Mouse (Mus musculus): Measurements from ENCODE around the gene Slc9a3r2. TPM values are rescaled to one million over a fixed set of nuclear protein-coding genes. Genes with fewer than 3 reads are reported as not detected.

The Slc9a3r2 gene
- polyA plus RNA-seq, 1 experiment from 2014 or later = not detected

GRCm38 (mm10) chr17:24603961-24604360 is 46.2 kb downstream of the Slc9a3r2 start:
- H3K36me3 ChIP-seq (ENCODE audit: inconsistent target) = peaks cover 64% of the 10 kb centered on the region
- H3K4me3 ChIP-seq (ENCODE audit: inconsistent target) = no peak overlapping the region
- 59% methylated on average over 8 of the region's 8 CpGs for WGBS (ENCODE audit: missing documents)
- no peaks in the 10 kb centered on the region for H3K79me2 ChIP-seq (ENCODE audit: inconsistent target)
- no peak overlapping the region for H3K27ac ChIP-seq

GRCm38 (mm10) chr17:24600502-24600901 is 49.6 kb downstream of the Slc9a3r2 start:
- no peak overlapping the region for H3K4me3 ChIP-seq (ENCODE audit: inconsistent target)
- H3K79me2 ChIP-seq (ENCODE audit: inconsistent target) = no peaks in the 10 kb centered on the region
- H3K36me3 ChIP-seq (ENCODE audit: inconsistent target) = peaks cover 70% of the 10 kb centered on the region
- H3K27ac ChIP-seq = no peak overlapping the region
- WGBS (ENCODE audit: missing documents) = 100% methylated on average over 4 of the region's 4 CpGs

DNA sequence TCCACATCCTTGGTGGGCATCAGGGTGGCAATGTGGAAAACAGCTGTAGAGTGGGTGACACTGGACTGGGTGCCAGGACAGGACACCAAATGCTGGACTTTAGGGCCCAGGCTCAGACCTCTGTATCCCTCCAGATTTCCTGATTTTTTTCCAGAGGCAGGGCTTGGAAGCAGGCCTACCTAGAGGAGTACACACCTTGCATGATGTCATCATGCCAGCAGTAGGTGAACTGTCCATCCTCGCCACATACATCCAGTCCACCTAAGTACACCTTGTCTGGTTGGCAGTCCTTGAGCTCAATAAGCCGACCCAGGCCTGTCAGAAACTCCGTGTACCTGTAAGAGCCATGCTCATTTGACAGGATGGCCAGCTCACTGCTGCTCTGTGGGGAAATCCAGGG is 52.1 kb downstream of the Slc9a3r2 start:
- Histone ChIP-seq H3K4me3 (ENCODE audit: inconsistent target) (no peak overlapping the region), H3K27ac (no peak overlapping the region), H3K36me3 (ENCODE audit: inconsistent target) (peaks cover 79% of the 10 kb centered on the region), H3K79me2 (ENCODE audit: inconsistent target) (no peaks in the 10 kb centered on the region)
- WGBS (ENCODE audit: missing documents) = 97% methylated on average over 3 of the region's 3 CpGs

DNA sequence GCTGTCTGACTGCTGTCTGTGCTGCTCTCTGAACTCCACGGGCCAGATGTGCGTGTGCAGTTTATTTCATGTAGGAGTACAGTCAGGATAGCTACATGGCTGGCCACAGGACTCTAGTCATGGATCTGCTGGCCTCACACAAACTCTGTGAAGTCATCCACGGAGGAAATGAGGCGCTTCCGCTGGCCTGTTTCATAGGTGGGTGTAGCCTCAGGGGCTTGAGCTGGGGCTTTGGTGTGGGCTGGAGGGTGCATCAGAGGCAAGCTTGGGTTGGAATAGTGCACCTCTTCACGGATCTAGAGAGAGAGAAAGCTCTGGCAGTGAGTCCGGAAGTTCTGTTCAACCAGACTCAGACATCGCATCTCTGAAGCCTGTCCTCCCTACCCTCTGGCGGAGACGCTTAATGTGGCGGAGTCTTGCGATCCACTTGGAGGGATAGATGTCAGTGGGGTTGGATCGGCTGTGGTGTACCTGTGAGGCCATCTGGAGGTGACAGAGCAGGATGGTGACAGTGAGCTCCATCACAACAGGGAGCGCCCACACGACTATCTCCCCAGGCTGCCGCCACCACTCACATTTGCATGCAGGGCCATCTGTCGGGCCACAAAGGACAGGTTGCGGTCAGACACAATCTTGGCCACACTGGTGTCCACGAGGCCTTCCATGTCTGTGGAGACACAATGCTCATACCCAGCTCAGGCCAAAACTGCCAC is 53.5 kb downstream of the Slc9a3r2 start:
- Histone ChIP-seq H3K36me3 (ENCODE audit: inconsistent target) (peaks cover 82% of the 10 kb centered on the region), H3K27ac (no peak overlapping the region), H3K79me2 (ENCODE audit: inconsistent target) (no peaks in the 10 kb centered on the region), H3K4me3 (ENCODE audit: inconsistent target) (no peak overlapping the region)
- 91% methylated on average over 19 of the region's 19 CpGs for WGBS (ENCODE audit: missing documents)

DNA sequence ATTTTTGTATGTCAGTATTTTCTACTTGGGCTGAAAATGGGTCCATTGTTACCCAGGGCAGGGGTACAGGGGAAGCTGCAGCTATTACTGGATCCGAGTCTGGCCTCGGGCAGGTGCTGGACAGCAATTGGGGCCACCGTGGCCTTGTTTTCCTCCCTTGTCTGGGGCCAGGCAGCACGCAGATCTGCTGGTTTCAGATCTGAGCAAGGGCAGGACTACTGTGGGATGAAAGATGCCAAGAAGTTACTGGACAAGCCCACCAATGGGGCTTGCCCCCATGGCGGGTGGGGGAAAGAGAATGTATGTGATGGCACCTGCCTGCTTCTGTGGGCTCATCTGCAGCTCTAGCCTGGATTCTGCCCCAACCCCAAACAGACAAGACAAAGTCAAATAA is 54.1 kb downstream of the Slc9a3r2 start:
- H3K36me3 ChIP-seq (ENCODE audit: inconsistent target) = peaks cover 88% of the 10 kb centered on the region
- no peak overlapping the region for H3K4me3 ChIP-seq (ENCODE audit: inconsistent target)
- no peak overlapping the region for H3K27ac ChIP-seq
- no peaks in the 10 kb centered on the region for H3K79me2 ChIP-seq (ENCODE audit: inconsistent target)
- 94% methylated on average over 5 of the region's 5 CpGs for WGBS (ENCODE audit: missing documents)

DNA sequence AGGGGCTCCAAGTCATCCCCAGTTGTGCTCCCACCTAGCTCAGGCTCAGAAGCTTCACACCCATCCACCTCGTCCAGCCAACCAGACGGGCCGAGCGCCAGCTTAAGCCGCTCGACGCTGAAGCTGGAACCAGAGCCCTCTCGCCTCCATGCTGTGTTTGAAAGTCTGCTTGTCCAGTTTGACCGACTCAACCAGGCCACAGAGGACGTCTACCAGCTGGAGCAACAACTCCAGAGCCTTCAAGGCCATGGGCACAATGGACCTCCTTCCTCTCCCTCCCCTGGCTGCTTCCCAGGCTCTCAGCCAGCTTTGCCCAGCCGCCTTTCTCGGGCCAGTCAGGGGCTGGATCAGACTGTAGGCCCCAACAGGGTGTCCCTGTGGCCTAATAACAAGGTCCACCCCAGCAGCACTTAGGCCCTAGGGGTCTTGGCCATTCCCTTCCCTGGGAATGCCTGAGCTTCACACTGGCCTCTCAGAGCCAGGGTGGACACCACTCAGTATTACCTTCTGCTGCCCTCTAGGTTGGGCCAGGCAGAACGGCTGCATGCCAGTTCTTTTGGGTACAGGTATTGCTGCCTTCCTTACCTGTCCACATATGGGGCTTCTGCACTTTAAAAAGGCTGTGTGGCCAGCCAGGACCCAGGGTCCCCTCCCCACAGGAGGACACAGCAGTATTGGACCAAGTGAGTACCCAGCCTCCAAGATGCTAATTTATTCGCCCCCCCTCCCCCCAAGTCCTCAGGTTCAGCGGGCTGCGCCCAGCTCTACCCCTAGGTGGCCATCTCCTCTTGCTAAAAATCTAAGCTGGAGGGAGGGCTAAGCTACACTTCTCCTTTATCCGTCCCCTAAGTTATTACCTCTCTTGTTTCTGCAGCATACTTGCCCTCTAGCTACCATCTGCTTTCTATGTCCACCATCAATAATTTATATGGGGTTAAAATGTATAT is 54.7 kb downstream of the Slc9a3r2 start:
- 90% methylated on average over 17 of the region's 17 CpGs for WGBS (ENCODE audit: missing documents)
- no peak overlapping the region for H3K4me3 ChIP-seq (ENCODE audit: inconsistent target)
- H3K36me3 ChIP-seq (ENCODE audit: inconsistent target) = peaks cover 92% of the 10 kb centered on the region
- H3K27ac ChIP-seq = no peak overlapping the region
- no peaks in the 10 kb centered on the region for H3K79me2 ChIP-seq (ENCODE audit: inconsistent target)

GRCm38 (mm10) chr17:24593992-24594890 is 55.9 kb downstream of the Slc9a3r2 start:
- no peak overlapping the region for H3K4me3 ChIP-seq (ENCODE audit: inconsistent target)
- WGBS (ENCODE audit: missing documents) = 95% methylated on average over 26 of the region's 26 CpGs
- H3K27ac ChIP-seq = no peak overlapping the region
- H3K79me2 ChIP-seq (ENCODE audit: inconsistent target) = no peaks in the 10 kb centered on the region
- peaks cover 83% of the 10 kb centered on the region for H3K36me3 ChIP-seq (ENCODE audit: inconsistent target)

GRCm38 (mm10) chr17:24593248-24593647 is 56.9 kb downstream of the Slc9a3r2 start:
- Histone ChIP-seq H3K4me3 (ENCODE audit: inconsistent target) (no peak overlapping the region), H3K79me2 (ENCODE audit: inconsistent target) (no peaks in the 10 kb centered on the region), H3K36me3 (ENCODE audit: inconsistent target) (peaks cover 73% of the 10 kb centered on the region), H3K27ac (no peak overlapping the region)
- WGBS (ENCODE audit: missing documents) = 87% methylated on average over 5 of the region's 5 CpGs

DNA sequence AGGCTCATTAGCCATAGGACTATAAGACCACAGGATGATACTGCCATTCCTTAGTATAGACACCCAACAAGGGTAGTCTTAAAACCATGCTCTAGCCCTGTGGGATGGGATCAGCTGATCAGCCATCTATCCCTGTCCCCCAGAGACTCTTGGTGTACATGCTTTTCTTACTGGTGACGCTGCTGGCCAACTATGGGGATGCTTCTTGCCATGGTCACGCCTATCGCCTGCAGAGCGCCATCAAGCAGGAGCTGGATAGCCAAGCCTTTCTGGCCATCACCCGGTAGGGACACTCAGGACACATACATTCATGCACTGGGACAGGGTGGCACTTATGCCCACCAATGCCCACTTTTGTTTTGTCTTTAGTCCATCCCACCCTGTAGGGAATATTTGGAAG is 58.4 kb downstream of the Slc9a3r2 start:
- H3K36me3 ChIP-seq (ENCODE audit: inconsistent target) = peaks cover 72% of the 10 kb centered on the region
- H3K4me3 ChIP-seq (ENCODE audit: inconsistent target) = no peak overlapping the region
- H3K27ac ChIP-seq = no peak overlapping the region
- no peaks in the 10 kb centered on the region for H3K79me2 ChIP-seq (ENCODE audit: inconsistent target)
- WGBS (ENCODE audit: missing documents) = 90% methylated on average over 5 of the region's 5 CpGs

GRCm38 (mm10) chr17:24590943-24591342 is 59.2 kb downstream of the Slc9a3r2 start:
- Histone ChIP-seq H3K79me2 (ENCODE audit: inconsistent target) (no peaks in the 10 kb centered on the region), H3K4me3 (ENCODE audit: inconsistent target) (no peak overlapping the region), H3K36me3 (ENCODE audit: inconsistent target) (peaks cover 70% of the 10 kb centered on the region), H3K27ac (no peak overlapping the region)
- WGBS (ENCODE audit: missing documents) = 83% methylated on average over 2 of the region's 3 CpGs

Other genes starting within 250 kb of the Slc9a3r2 start
- gene Rnps1, start 235.8 kb downstream of the Slc9a3r2 start, polyA plus RNA-seq (2018) = 59.5 to 100 TPM (median 80.3 TPM) in 3 replicates
- 10.4 to 30.9 TPM (median 23.5 TPM) in 3 replicates for gene Eci1, start 223.7 kb downstream of the Slc9a3r2 start, polyA plus RNA-seq (2018)
- gene Dnase1l2, start 207.2 kb downstream of the Slc9a3r2 start, polyA plus RNA-seq (2018) = 0.23 to 1.5 TPM (median 1.1 TPM) in 3 replicates
- gene E4f1, start 180.0 kb downstream of the Slc9a3r2 start, polyA plus RNA-seq (2018) = 7.7 to 13.8 TPM (median 10.3 TPM) in 3 replicates
- 7.0 to 22.6 TPM (median 15.0 TPM) in 3 replicates for gene Pgp, start 179.9 kb downstream of the Slc9a3r2 start, polyA plus RNA-seq (2018)
- gene Bricd5, start 176.4 kb downstream of the Slc9a3r2 start, polyA plus RNA-seq (2018) = not detected in 3 replicates
- gene Mlst8, start 171.2 kb downstream of the Slc9a3r2 start, polyA plus RNA-seq (2018) = 10.9 to 13.2 TPM (median 11.6 TPM) in 3 replicates
- not detected in 3 replicates for gene Caskin1, start 161.7 kb downstream of the Slc9a3r2 start, polyA plus RNA-seq (2018)
- 42.9 to 61.3 TPM (median 48.4 TPM) in 3 replicates for gene Traf7, start 122.4 kb downstream of the Slc9a3r2 start, polyA plus RNA-seq (2018)
- not detected in 3 replicates for gene Rab26, start 116.1 kb downstream of the Slc9a3r2 start, polyA plus RNA-seq (2018)
- gene Pkd1, start 100.5 kb downstream of the Slc9a3r2 start, polyA plus RNA-seq (2018) = 9.7 to 18.0 TPM (median 16.3 TPM) in 3 replicates
- gene Tsc2, start 17.7 kb downstream of the Slc9a3r2 start, polyA plus RNA-seq (2018) = 33.7 to 43.4 TPM (median 35.5 TPM) in 3 replicates
- gene Nthl1, start 17.6 kb downstream of the Slc9a3r2 start, polyA plus RNA-seq (2018) = 3.1 to 5.8 TPM (median 3.7 TPM) in 3 replicates
- gene Npw, start 8.1 kb upstream of the Slc9a3r2 start, polyA plus RNA-seq (2018) = not detected in 3 replicates
- gene Zfp598, start 19.4 kb upstream of the Slc9a3r2 start, polyA plus RNA-seq (2018) = 8.0 to 14.3 TPM (median 12.2 TPM) in 3 replicates
- gene Syngr3, start 39.6 kb upstream of the Slc9a3r2 start, polyA plus RNA-seq (2018) = 0.14 to 0.76 TPM (median 0.19 TPM) in 3 replicates
- gene Gfer, start 45.8 kb upstream of the Slc9a3r2 start, polyA plus RNA-seq (2018) = 16.2 to 28.0 TPM (median 20.3 TPM) in 3 replicates
- gene Noxo1, start 45.9 kb upstream of the Slc9a3r2 start, polyA plus RNA-seq (2018) = 0.50 to 3.8 TPM (median 0.72 TPM) in 3 replicates
- 10.6 to 22.6 TPM (median 18.7 TPM) in 3 replicates for gene Tbl3, start 57.3 kb upstream of the Slc9a3r2 start, polyA plus RNA-seq (2018)
- not detected in 3 replicates for gene Rnf151, start 67.7 kb upstream of the Slc9a3r2 start, polyA plus RNA-seq (2018)
- 612 to 1,759 TPM (median 1,226 TPM) in 3 replicates for gene Rps2, start 67.8 kb upstream of the Slc9a3r2 start, polyA plus RNA-seq (2018)
- 128 to 178 TPM (median 156 TPM) in 3 replicates for gene Ndufb10, start 74.2 kb upstream of the Slc9a3r2 start, polyA plus RNA-seq (2018)
- gene Rpl3l, start 77.5 kb upstream of the Slc9a3r2 start, polyA plus RNA-seq (2018) = not detected in 3 replicates
- 145 to 266 TPM (median 156 TPM) in 3 replicates for gene Msrb1, start 86.3 kb upstream of the Slc9a3r2 start, polyA plus RNA-seq (2018)
- gene Hs3st6, start 102.7 kb upstream of the Slc9a3r2 start, polyA plus RNA-seq (2018) = not detected in 3 replicates
- not detected in 3 replicates for gene Meiob, start 154.0 kb upstream of the Slc9a3r2 start, polyA plus RNA-seq (2018)
- 27.7 to 43.0 TPM (median 28.4 TPM) in 3 replicates for gene Hagh, start 189.8 kb upstream of the Slc9a3r2 start, polyA plus RNA-seq (2018)
- gene Fahd1, start 200.0 kb upstream of the Slc9a3r2 start, polyA plus RNA-seq (2018) = 6.7 to 11.2 TPM (median 10.4 TPM) in 3 replicates
- gene Igfals, start 215.7 kb upstream of the Slc9a3r2 start, polyA plus RNA-seq (2018) = not detected in 3 replicates
- 22.4 to 61.4 TPM (median 44.7 TPM) in 3 replicates for gene Nubp2, start 236.0 kb upstream of the Slc9a3r2 start, polyA plus RNA-seq (2018)
- 17.0 to 23.2 TPM (median 18.9 TPM) in 3 replicates for gene Spsb3, start 236.3 kb upstream of the Slc9a3r2 start, polyA plus RNA-seq (2018)
- 4.6 to 7.3 TPM (median 7.2 TPM) in 3 replicates for gene Eme2, start 244.8 kb upstream of the Slc9a3r2 start, polyA plus RNA-seq (2018)
- 22.2 to 58.4 TPM (median 43.9 TPM) in 3 replicates for gene Mrps34, start 244.8 kb upstream of the Slc9a3r2 start, polyA plus RNA-seq (2018)
- gene Nme3, start 246.2 kb upstream of the Slc9a3r2 start, polyA plus RNA-seq (2018) = 8.8 to 36.2 TPM (median 19.0 TPM) in 3 replicates

Data from macrophage (primary cell).